ENCODE assay signal across 17 mouse cellular contexts in the genomic region with DNA sequence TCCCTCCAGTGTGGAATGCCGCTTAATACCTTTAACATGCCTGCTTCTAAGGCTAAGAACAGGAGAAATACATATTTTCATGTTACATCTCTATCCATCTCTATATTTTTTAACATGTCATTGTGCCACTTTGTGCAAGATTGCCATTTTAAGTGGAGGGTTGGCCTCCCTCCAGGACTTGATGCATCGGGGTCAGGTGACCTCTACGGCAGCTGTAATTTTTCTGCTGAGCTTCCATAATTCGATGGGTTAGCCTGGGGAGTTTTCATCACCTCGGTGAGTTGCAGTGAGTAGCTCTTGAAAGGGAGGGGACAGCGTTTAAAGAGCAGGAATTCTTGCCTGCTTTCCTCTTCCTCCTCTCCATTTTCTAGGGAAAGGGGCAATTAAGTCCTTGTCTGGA.
DNase-seq lines count a peak whose midpoint lies in the region; ATAC-seq lines count a peak whose summit lies in the region.
"Had no signal": no experiment of that assay in that cellular context is flagged by ENCODE, and none has a peak within 500 bp of the region (broad histone marks: within the 10 kb centered on the region; RNA-seq: fewer than 3 reads in every experiment).

No protein-coding gene starts in this region.

- DNase-seq in adrenal gland, postnatal 14 days = peak; percentile 23
- no peak for DNase-seq in adrenal gland, postnatal 4 days (ENCODE audit: low spot score in 2 of 2)
- peak; percentile 17 for DNase-seq in kidney, postnatal 10 days
- DNase-seq in neural tube, embryonic 10.5 days (ENCODE audit: extremely low spot score, low spot score) = no peak
- DNase-seq in layer of hippocampus, adult 9-10 months (ENCODE audit: low spot score) = no peak
- no peak for DNase-seq in urinary bladder, adult 2 months (ENCODE audit: low spot score)
- DNase-seq: cerebellum, adult 18-20 months; gastrocnemius, postnatal 10 days; heart, postnatal 10 days; kidney, adult 8-10 months; thymus, adult 2 months had no signal

- H3K4me3 ChIP-seq in kidney, embryonic 16.5 days (ENCODE audit: low read length) = no peak overlapping the region
- H3K4me3 ChIP-seq in neural tube, embryonic 13.5 days = no peak overlapping the region
- H3K4me3 ChIP-seq: lung, embryonic 15.5 days; myocyte had no signal

- H3K27me3 ChIP-seq in kidney, embryonic 16.5 days (ENCODE audit: insufficient read depth, low read length) = no peaks in the 10 kb centered on the region
- H3K27me3 ChIP-seq in neural tube, embryonic 13.5 days = no peaks in the 10 kb centered on the region
- H3K27me3 ChIP-seq: lung, embryonic 15.5 days; Patski had no signal

- H3K9ac ChIP-seq in kidney, embryonic 16.5 days (replicated peaks; ENCODE audit: low read length) = no peak overlapping the region
- no peak overlapping the region for H3K9ac ChIP-seq in neural tube, embryonic 13.5 days
- H3K9ac ChIP-seq: lung, embryonic 15.5 days had no signal

- 40% methylated on average over 6 of the region's 6 CpGs for WGBS in kidney, embryonic 16.5 days
- 53% methylated on average over 6 of the region's 6 CpGs for WGBS in neural tube, embryonic 13.5 days

- no peaks in the 10 kb centered on the region; the same call in 1 of the 2 replicates for H3K4me1 ChIP-seq in kidney, embryonic 16.5 days (ENCODE audit: insufficient read depth, low read length)
- H3K4me1 ChIP-seq in neural tube, embryonic 13.5 days (replicated peaks) = peaks cover 29% of the 10 kb centered on the region

- no peaks in the 10 kb centered on the region for H3K36me3 ChIP-seq in kidney, embryonic 16.5 days (ENCODE audit: insufficient read depth, low read length)
- no peaks in the 10 kb centered on the region for H3K36me3 ChIP-seq in neural tube, embryonic 13.5 days
- H3K36me3 ChIP-seq: lung, embryonic 15.5 days had no signal

- H3K4me2 ChIP-seq in kidney, embryonic 16.5 days (replicated peaks; ENCODE audit: low read depth, low read length) = no peak overlapping the region
- no peak overlapping the region for H3K4me2 ChIP-seq in neural tube, embryonic 13.5 days
- H3K4me2 ChIP-seq: lung, embryonic 15.5 days had no signal

- no peak overlapping the region for H3K27ac ChIP-seq in kidney, embryonic 16.5 days (ENCODE audit: low read length)
- H3K27ac ChIP-seq in neural tube, embryonic 13.5 days (replicated peaks) = peak overlapping the region; percentile 52; the same call in 1 of the 2 replicates
- H3K27ac ChIP-seq: lung, embryonic 15.5 days had no signal

- no peak for ATAC-seq in kidney, embryonic 16.5 days (ENCODE audit: low FRiP score, low TSS enrichment)
- ATAC-seq in neural tube, embryonic 13.5 days (ENCODE audit: low read depth) = no peak
- ATAC-seq: hindbrain, embryonic 16.5 days; Patski had no signal

- H3K9me3 ChIP-seq in kidney, embryonic 16.5 days (ENCODE audit: low read length) = no peaks in the 10 kb centered on the region
- no peaks in the 10 kb centered on the region for H3K9me3 ChIP-seq in neural tube, embryonic 13.5 days
- H3K9me3 ChIP-seq: lung, embryonic 15.5 days had no signal

Comparison
In these comparisons a context has a peak if more than half of its experiments do, and no peak if none do; other contexts are left out.
1. DNase-seq: peak in adrenal gland, postnatal 14 days (single experiment) and kidney, postnatal 10 days (single experiment); none in adrenal gland, postnatal 4 days (0 of 2), neural tube, embryonic 10.5 days (single experiment), layer of hippocampus, adult 9-10 months (single experiment) and urinary bladder, adult 2 months (single experiment).